Mouse (Mus musculus) ovary, adult 10 weeks (tissue): Measurements from ENCODE around the gene Hexa. TPM values are rescaled to one million over a fixed set of nuclear protein-coding genes. Genes with fewer than 3 reads are reported as not detected.

Experiments used
- polyA plus RNA-seq: library from polyadenylated mRNA; stranded (reverse); fragments of 350-450 nt; fragmentation: Illumina TruSeq; extraction: RNeasy Lipid Tissue Mini Kit (QIAGEN cat#74804); gene quantifications from one replicate; pipeline ENCODE4 v1.2.3, GENCODE M21; 2014

The Hexa gene
- 31.2 TPM for polyA plus RNA-seq

DNA sequence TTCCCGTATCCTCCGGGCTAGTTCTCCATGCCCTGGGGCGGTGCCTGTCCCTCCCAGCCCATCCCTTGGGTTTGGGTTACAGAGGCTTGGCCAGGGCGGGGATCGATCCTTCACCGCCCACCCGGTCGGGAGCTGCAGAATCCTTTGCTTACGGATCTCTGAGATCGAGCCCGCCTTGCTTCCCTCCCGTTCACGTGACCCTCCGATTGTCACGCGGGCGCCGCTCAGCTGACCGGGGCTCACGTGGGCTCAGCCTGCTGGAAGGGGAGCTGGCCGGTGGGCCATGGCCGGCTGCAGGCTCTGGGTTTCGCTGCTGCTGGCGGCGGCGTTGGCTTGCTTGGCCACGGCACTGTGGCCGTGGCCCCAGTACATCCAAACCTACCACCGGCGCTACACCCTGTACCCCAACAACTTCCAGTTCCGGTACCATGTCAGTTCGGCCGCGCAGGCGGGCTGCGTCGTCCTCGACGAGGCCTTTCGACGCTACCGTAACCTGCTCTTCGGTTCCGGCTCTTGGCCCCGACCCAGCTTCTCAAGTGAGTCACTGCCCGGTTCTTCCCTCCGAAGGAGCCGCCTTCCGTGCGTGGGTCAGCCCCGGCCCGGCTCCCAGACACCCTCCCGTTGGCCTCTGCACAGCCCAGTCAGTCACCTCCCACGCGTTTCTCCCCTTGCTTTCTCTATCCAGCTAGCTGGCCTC is at the start of gene Hexa, which contains the start of gene Tmem202:
Gene Hexa, plus strand, starts transcription at position 100 of the 697 bp plus-strand sequence.
Gene Tmem202, minus strand, starts transcription at position 407 of the 697 bp plus-strand sequence.

DNA sequence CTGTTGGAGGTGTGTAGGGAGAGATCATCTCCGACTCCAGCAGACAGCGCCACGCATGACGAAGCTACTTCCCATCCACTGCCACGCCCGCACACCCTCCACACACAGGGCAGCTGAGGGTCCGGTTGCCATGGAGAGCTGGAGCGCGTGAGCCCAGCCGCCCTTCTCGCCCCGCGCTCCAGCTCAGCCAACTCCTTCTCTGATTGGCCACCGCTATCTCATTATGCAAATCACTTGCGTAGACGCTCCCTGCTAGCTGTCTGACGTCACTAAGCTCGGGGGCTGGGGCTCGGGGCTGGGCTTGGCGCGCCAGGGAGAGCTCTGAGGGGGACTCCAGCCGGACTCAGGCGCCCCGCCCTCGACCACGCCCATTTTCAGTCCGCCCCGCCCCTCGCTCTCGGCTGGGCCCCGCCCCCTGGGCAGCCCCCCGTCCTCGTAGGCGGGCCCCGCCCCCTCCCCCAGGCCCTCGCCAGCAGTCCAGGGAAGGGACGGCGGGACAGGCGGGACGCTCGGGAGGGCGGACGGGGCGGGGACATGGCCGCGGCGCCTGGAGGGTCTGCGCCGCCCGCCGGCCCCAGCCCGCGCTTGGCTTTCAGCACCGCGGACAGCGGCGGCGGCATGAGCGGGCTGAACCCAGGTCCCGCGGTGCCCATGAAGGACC is 38.6 kb downstream of the Hexa start, which contains the start of gene Celf6:
Gene Celf6, plus strand, starts transcription at position 74 of the 661 bp plus-strand sequence.

Other genes starting within 250 kb of the Hexa start
- 54.2 TPM for gene Adpgk, start 248.0 kb upstream of the Hexa start, polyA plus RNA-seq
- gene Bbs4, start 186.0 kb upstream of the Hexa start, polyA plus RNA-seq = 25.5 TPM
- gene Arih1, start 52.9 kb upstream of the Hexa start, polyA plus RNA-seq = 175 TPM
- gene Tmem202, start 307 bp downstream of the Hexa start, polyA plus RNA-seq = 0.86 TPM
- gene Celf6, start 38.4 kb downstream of the Hexa start, polyA plus RNA-seq = not detected
- 17.6 TPM for gene Parp6, start 77.7 kb downstream of the Hexa start, polyA plus RNA-seq
- 28.9 TPM for gene Pkm, start 116.8 kb downstream of the Hexa start, polyA plus RNA-seq
- gene Gramd2, start 140.6 kb downstream of the Hexa start, polyA plus RNA-seq = 1.1 TPM
- gene Senp8, start 211.2 kb downstream of the Hexa start, polyA plus RNA-seq = 37.4 TPM
- gene Myo9a, start 211.4 kb downstream of the Hexa start, polyA plus RNA-seq = 71.8 TPM